Mouse (Mus musculus): ENCODE results near the gene Cachd1. TPM values are rescaled to one million over a fixed set of nuclear protein-coding genes. Genes with fewer than 3 reads are reported as not detected.

Gene Cachd1
- polyA plus RNA-seq, 1 experiment from 2014 or later = 4.2 TPM

DNA sequence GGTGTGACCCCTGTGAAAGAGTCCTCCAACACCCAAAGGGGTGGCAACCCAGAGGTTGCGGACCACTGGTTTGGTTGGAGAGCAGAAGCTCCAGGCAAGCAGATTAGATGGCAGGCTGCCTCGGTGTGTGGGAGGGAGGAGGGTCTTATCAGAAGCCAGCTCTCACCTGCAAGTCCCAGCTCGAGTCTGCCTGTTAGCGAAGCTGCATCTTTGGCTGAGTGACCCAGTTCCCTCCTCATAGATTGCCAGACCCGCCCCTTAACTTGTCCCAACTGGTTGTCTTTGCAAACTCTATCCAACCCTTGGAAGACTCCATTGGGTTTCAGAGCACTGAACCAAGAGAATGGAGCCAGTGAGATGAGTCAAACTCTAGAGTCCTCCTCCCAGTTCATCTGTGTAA is 173.8 kb downstream of the Cachd1 start:
- no peaks in the 10 kb centered on the region for H3K9me3 ChIP-seq (ENCODE audit: low read length)
- 60% methylated on average over 5 of the region's 5 CpGs for WGBS (ENCODE audit: insufficient replicate concordance)

DNA sequence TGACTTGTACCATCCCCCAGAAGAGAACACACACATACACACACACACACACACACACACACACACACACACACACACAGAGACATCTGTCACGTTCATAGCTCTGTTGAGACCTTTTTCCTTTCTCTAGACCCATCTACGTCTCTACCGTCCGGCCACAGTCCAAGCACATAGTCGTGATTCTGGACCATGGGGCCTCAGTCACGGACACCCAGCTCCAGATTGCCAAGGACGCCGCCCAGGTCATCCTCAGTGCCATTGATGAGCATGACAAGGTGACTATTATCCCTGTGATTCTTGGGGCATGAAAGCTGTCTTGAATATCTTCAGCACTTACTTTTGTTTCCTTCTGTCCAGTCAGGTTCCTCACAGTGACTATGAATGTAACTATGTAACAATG is 175.4 kb downstream of the Cachd1 start:
- Histone ChIP-seq H3K36me3 (replicated peaks; ENCODE audit: insufficient read depth, low read length) (no peaks in the 10 kb centered on the region), H3K9ac (replicated peaks) (no peak overlapping the region), H3K27ac (ENCODE audit: low read depth) (no peak overlapping the region), H3K4me3 (ENCODE audit: low read depth, low read length) (no peak overlapping the region), H3K27me3 (ENCODE audit: insufficient read depth, low read length) (no peaks in the 10 kb centered on the region), H3K9me3 (ENCODE audit: low read length) (no peaks in the 10 kb centered on the region), H3K4me2 (ENCODE audit: low read depth, low read length) (no peak overlapping the region), H3K4me1 (ENCODE audit: insufficient read depth) (no peaks in the 10 kb centered on the region)
- WGBS (ENCODE audit: insufficient replicate concordance) = 67% methylated on average over 8 of the region's 8 CpGs
- TF ChIP-seq EP300 (IDR thresholded peaks at IDR 0.05; ENCODE audit: low read depth) (no peak), CTCF (IDR thresholded peaks at IDR 0.05; ENCODE audit: low read depth) (no peak)
- no peak for ATAC-seq
- no peak for DNase-seq

More for the DNA sequence above, 173.8 kb downstream of the Cachd1 start:
- H3K4me2 ChIP-seq (ENCODE audit: low read depth, low read length) = no peak overlapping the region
- H3K9ac ChIP-seq (replicated peaks) = no peak overlapping the region
- no peaks in the 10 kb centered on the region for H3K4me1 ChIP-seq (ENCODE audit: insufficient read depth)
- no peak for DNase-seq
- TF ChIP-seq CTCF (IDR thresholded peaks at IDR 0.05; ENCODE audit: low read depth) (no peak), EP300 (IDR thresholded peaks at IDR 0.05; ENCODE audit: low read depth) (no peak)
- no peaks in the 10 kb centered on the region for H3K27me3 ChIP-seq (ENCODE audit: insufficient read depth, low read length)
- no peak overlapping the region for H3K4me3 ChIP-seq (ENCODE audit: low read depth, low read length)
- H3K27ac ChIP-seq (ENCODE audit: low read depth) = no peak overlapping the region
- no peak for ATAC-seq
- H3K36me3 ChIP-seq (replicated peaks; ENCODE audit: insufficient read depth, low read length) = no peaks in the 10 kb centered on the region

DNA sequence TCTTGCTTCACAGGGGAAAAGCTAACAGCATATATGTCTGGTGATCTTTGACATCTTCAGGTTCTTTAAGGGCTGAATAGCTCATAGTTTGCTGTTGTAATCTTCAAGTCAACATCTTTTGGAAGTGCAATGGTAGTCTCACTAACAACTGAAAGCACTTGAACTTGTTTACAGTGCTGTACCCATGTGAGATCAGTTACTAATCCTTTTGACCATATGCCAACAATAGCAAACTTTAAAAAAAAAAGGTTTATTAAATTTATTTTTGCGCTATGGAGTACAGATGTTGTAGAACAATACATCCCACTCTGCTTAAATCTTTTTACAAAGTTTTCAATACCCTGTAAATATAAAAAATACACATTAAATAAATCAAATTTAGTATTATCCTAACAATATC is 186.9 kb downstream of the Cachd1 start:
- WGBS (ENCODE audit: insufficient replicate concordance) = 92% methylated on average over 1 of the region's 1 CpGs
- ATAC-seq (no peak), DNase-seq (no peak)
- no peaks in the 10 kb centered on the region for H3K27me3 ChIP-seq (ENCODE audit: insufficient read depth, low read length)
- H3K4me2 ChIP-seq (ENCODE audit: low read depth, low read length) = no peak overlapping the region
- no peaks in the 10 kb centered on the region for H3K4me1 ChIP-seq (ENCODE audit: insufficient read depth)
- H3K9me3 ChIP-seq (ENCODE audit: low read length) = no peaks in the 10 kb centered on the region
- H3K36me3 ChIP-seq (replicated peaks; ENCODE audit: insufficient read depth, low read length) = no peaks in the 10 kb centered on the region
- no peak overlapping the region for H3K4me3 ChIP-seq (ENCODE audit: low read depth, low read length)
- no peak overlapping the region for H3K27ac ChIP-seq (ENCODE audit: low read depth)
- TF ChIP-seq EP300 (IDR thresholded peaks at IDR 0.05; ENCODE audit: low read depth) (no peak), CTCF (IDR thresholded peaks at IDR 0.05; ENCODE audit: low read depth) (no peak)
- no peak overlapping the region for H3K9ac ChIP-seq (replicated peaks)

DNA sequence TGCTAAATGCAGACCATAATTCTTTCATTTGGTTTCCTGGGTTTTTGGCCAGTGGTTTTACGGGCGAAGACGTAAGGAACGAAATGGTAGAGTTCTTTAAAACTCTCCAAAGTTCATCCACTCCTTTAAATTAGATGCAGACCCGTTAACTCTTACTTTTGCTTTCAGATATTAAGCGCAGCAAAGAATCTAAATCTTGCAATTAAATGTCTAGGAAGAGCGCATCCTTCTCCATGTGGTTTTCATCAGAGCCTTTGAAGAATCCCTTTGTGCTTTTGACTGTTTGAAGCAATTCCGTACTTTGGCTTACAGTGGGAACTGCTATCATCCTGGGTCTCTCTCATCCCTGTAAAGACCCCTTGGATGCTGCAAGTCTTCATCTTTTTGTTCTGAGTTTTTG is 187.3 kb downstream of the Cachd1 start:
- Histone ChIP-seq H3K4me3 (ENCODE audit: low read depth, low read length) (no peak overlapping the region), H3K27me3 (ENCODE audit: insufficient read depth, low read length) (no peaks in the 10 kb centered on the region), H3K4me1 (ENCODE audit: insufficient read depth) (no peaks in the 10 kb centered on the region), H3K9me3 (ENCODE audit: low read length) (no peaks in the 10 kb centered on the region), H3K4me2 (ENCODE audit: low read depth, low read length) (no peak overlapping the region), H3K27ac (ENCODE audit: low read depth) (no peak overlapping the region), H3K36me3 (replicated peaks; ENCODE audit: insufficient read depth, low read length) (no peaks in the 10 kb centered on the region), H3K9ac (replicated peaks) (no peak overlapping the region)
- DNase-seq (no peak), ATAC-seq (no peak)
- WGBS (ENCODE audit: insufficient replicate concordance) = 82% methylated on average over 8 of the region's 8 CpGs
- no peak for TF ChIP-seq CTCF (IDR thresholded peaks at IDR 0.05; ENCODE audit: low read depth)
- TF ChIP-seq EP300 (IDR thresholded peaks at IDR 0.05; ENCODE audit: low read depth) = no peak

DNA sequence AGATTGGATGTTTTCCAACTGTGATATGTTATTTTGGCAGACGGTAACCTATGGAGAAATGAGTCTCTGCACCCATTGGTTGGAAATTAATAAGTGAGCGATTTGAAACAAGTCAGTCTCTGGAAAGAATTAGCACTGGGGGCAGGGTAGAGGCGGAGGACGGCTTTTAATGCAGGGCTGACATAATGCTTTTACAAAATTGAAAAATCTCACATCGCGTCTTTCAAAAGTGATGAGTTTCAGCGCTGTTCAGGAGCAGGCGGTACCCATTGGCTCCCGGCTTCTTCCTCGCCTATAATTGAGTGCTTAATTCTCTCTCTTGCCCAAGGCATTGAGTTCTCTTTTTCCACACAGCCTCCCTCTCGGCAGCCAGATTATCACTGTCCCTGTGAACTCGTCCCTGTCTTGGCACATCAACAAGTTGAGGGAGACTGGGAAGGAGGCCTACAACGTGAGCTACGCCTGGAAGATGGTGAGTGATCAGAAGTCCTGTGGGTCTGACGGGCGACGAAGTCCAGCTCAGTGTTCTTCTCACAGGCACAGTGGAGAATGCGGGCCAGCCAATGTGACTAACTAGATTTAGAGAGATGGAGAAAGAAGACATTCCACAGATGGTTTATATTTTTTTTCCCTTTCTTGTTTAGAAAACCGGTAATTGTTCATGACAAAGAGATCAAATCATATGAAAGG is 191.4 kb downstream of the Cachd1 start:
- no peak for DNase-seq
- no peak overlapping the region for H3K4me2 ChIP-seq (ENCODE audit: low read depth, low read length)
- no peak overlapping the region for H3K9ac ChIP-seq (replicated peaks)
- H3K9me3 ChIP-seq (ENCODE audit: low read length) = no peaks in the 10 kb centered on the region
- H3K27me3 ChIP-seq (ENCODE audit: insufficient read depth, low read length) = no peaks in the 10 kb centered on the region
- ATAC-seq = no peak
- TF ChIP-seq CTCF (IDR thresholded peaks at IDR 0.05; ENCODE audit: low read depth) = no peak
- no peak for TF ChIP-seq EP300 (IDR thresholded peaks at IDR 0.05; ENCODE audit: low read depth)
- WGBS (ENCODE audit: insufficient replicate concordance) = 84% methylated on average over 19 of the region's 19 CpGs
- no peak overlapping the region for H3K27ac ChIP-seq (ENCODE audit: low read depth)
- no peaks in the 10 kb centered on the region for H3K36me3 ChIP-seq (replicated peaks; ENCODE audit: insufficient read depth, low read length)
- H3K4me3 ChIP-seq (ENCODE audit: low read depth, low read length) = no peak overlapping the region
- no peaks in the 10 kb centered on the region for H3K4me1 ChIP-seq (ENCODE audit: insufficient read depth)

DNA sequence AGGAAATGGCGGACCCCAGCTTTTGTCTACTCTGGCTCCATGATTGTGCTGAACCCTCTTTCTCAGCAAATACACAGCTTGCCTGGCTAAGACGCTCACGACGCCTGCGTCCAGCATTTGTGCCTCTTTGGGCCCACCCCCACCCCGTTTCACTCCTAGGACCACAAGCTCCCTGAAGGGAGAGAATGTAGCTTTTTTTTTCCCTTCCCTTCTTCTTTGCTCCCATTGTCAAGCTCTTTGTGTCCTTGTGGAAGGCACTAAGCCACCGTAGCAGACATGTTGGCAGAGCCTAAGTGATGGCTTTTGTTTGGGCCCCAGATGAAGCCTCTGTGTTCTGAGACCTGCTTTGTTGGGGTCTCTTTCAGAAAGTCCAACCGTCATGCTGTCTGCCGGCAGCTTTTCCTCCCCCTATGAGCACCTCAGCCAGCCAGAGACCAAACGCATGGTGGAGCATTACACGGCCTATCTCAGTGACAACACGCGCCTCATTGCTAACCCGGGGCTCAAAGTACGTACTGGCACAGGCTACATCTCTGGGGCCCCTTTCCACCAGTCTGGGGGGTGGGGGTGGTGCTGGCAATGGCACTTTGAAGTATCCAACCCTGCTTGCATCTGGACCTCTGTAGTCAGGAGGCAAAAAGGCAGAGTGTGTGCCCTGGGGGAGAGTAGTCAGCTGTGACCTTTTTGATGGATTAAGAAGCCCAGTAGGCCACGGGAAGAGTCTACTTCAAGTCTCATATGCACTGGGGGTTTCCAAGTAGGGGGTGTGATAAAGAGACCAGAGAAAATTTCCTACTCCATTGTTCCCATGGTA is 197.4 kb downstream of the Cachd1 start:
- DNase-seq (no peak), ATAC-seq (no peak)
- Histone ChIP-seq H3K36me3 (replicated peaks; ENCODE audit: insufficient read depth, low read length) (no peaks in the 10 kb centered on the region), H3K9ac (replicated peaks) (no peak overlapping the region), H3K27ac (ENCODE audit: low read depth) (no peak overlapping the region), H3K4me1 (ENCODE audit: insufficient read depth) (no peaks in the 10 kb centered on the region), H3K4me2 (ENCODE audit: low read depth, low read length) (no peak overlapping the region), H3K27me3 (ENCODE audit: insufficient read depth, low read length) (no peaks in the 10 kb centered on the region), H3K9me3 (ENCODE audit: low read length) (no peaks in the 10 kb centered on the region), H3K4me3 (ENCODE audit: low read depth, low read length) (no peak overlapping the region)
- TF ChIP-seq EP300 (IDR thresholded peaks at IDR 0.05; ENCODE audit: low read depth) (no peak), CTCF (IDR thresholded peaks at IDR 0.05; ENCODE audit: low read depth) (no peak)
- 84% methylated on average over 16 of the region's 16 CpGs for WGBS (ENCODE audit: insufficient replicate concordance)

All from liver, postnatal 0 days (tissue).